Mouse (Mus musculus) left cerebral cortex, adult 6 months (tissue): ENCODE results near the gene Srsf2. TPM values are rescaled to one million over a fixed set of nuclear protein-coding genes. Genes with fewer than 3 reads are reported as not detected.

Experiments used
- long read RNA-seq, 2 experiments: library from polyadenylated mRNA; unstranded; transcript quantifications; one replicate each; pipeline ENCODE4 v2.0.0; 2019 to 2020
- polyA plus RNA-seq: library from polyadenylated mRNA; unstranded; fragments of <200 nt; fragmentation: Nextera tagmentation; gene quantifications from 2 replicates; pipeline ENCODE4 v1.2.3, GENCODE M21; 2021

Gene Srsf2
- 99.8 and 152 TPM in 2 replicates for polyA plus RNA-seq
- long read RNA-seq, experiment 1, transcript Srsf2-201 (3 exons, 1,899 nt): major isoform, 43 of 67 reads
- long read RNA-seq, experiment 1, partial matches to known transcripts: 15 of 67 reads
- long read RNA-seq, experiment 1, other reads (novel, unspliced or antisense): 6 of 67 reads
- long read RNA-seq, experiment 2, transcript Srsf2-203 (2 exons, 1,814 nt): major isoform, 14 of 63 reads
- long read RNA-seq, experiment 2, partial matches to known transcripts: 4 of 63 reads
- long read RNA-seq, experiment 2, other reads (novel, unspliced or antisense): 41 of 63 reads

DNA sequence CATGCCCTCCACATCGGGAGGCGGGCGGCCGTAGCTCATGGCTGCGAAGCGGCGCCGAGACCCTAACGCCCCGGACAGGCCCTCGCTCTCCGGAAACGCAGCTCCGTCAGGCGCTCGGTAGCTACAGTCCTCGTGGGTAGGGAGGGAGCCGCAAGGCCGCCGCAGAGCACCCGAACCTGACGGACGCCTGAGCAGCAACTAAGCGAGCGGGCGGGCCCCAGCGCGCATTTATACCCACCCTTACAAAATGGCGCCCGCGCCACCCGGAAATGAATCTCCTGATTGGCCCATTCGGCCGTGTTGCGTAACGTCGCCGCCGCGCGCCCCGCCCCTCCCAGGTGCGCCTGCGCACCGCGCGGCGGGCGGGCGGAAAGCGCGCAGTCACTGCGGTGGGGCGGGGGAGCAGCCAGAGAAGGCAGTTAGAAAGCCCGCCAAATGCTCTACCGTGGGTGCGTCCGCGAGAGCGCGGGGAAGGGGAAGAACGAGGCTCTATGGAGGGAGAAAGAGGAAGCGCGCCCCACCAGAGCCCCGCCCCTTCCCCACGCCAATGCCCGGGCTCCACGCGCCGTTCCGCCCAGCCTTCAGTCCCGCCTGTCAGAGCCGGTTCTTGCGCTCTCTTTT lies at the start of gene Srsf2:
Srsf2 (minus strand) TSS at position 204 of the 621 bp plus-strand sequence.

DNA sequence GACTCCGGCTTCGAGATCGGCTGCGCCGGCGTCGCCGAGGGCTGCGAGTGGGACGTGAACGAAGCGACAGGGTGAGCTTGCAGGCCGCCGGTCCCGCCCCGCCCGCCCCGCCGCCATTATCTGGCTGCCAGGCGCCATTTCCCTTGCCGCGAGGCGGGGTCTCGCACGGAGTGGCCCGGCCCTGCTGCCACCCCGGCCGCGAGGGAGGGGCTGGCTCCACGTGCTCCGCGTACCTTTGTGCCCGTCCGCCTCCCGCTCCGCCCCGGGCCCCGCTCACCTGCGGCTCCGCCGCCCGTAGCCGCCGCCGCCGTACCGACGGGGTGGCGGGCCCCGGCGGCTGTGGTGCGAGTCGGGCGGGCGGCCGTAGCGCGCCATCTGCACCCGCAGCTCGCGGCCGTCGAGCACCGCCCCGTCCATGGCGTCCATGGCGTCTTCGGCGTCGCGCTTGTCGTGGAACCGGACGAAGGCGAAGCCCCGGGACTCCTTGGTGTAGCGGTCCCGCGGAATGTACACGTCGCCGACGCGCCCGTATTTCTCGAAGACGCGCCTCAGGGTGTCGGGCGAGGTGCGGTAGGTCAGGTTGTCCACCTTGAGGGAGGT lies 503 bp downstream of the Srsf2 start, which contains the start of gene Mfsd11:
Mfsd11 (plus strand) TSS at position 150 of the 600 bp plus-strand sequence.

DNA sequence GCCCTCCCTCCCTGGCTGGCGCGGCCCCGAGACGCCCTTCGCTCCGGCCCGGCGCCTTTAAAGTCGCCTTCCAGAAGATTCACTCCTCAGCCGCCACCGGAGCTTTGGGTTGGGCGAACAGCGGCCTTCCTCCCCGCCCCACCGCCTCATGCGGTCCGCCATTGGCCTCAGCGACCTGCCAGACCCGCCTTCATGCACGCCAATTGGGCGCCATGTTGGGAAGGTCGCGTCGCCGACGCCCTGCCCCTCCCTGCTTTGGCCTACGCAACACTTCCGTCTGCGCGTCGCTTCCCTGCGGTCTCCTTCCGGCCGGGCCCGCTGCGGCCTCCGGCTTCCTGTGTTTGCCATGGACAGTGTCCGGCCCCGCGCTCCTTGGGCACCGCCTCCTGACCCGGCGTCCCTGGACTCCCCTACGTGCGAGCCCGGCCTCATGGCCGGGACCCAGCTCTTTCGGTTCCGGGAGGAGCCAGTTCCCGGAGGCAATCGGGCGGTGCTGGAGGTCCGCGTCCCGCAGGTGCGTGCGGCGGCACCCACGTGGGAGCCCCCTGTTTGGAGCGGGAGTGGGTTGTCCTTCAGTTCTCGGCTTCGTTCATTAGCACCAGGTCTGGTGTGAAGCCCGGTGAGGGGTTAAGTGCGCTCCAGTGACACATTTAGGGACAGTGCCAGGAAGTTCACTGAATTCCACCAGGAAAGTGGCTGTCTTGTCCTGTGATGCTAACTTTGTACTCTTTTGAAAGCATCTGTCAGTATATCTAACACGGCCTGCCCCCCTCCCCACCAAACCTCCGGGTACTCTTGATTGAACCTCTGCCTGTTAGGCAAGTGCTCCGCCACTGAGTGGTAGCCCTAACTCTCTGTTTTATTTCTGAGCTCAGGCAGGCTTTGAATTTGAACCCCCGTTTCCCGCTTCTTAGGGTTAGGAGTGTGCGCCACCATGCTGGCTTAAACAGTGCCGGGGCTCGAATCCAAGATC lies 9.3 kb downstream of the Srsf2 start, which contains the start of the genes Mettl23 and Jmjd6:
Mettl23 (plus strand) TSS at position 18 of the 973 bp plus-strand sequence.
Jmjd6 (minus strand) TSS at position 189 of the 973 bp plus-strand sequence.

DNA sequence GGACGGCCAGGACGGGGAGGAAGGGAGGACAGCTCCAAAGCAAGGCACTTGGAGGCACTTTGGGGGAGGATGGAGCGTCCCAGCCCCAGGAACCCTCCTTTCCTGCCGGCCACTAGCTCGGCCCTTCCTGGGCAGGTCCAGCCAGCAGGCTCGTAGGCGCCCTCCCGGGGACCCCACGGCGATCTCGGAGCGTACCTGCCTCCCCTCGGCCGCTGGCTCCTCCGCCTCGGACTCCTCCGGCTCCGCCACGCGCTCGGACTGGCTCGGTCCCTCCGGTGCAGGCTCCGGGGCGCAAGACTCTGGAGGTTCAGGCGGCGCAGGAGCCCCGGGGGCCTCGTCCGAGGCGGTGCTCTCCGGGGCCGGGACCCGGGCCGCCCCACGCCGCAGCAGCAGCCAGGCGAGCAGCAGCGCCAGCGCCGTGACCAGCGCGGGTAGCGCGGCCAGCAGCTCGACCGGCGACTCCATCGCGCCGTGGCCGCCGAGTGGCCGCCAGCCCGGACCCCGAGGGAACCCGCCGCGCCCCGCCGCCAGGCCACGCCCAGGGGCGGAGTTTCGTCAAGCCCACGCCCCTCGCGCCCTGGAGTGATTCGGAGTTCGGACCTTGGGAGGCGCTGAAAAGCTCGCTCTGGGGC lies 25.2 kb downstream of the Srsf2 start, which contains the start of gene Mxra7:
Mxra7 (minus strand) TSS at position 513 of the 632 bp plus-strand sequence.

Other genes with a start within 250 kb of the Srsf2 start
- gene Rhbdf2, start 226.1 kb downstream of the Srsf2 start, polyA plus RNA-seq: 0.18 and 0.51 TPM in 2 replicates
- gene Prcd, start 199.6 kb downstream of the Srsf2 start, polyA plus RNA-seq: 13.9 and 15.9 TPM in 2 replicates
- gene Cygb, start 198.8 kb downstream of the Srsf2 start, polyA plus RNA-seq: 31.5 and 55.9 TPM in 2 replicates
- not detected in 2 replicates for gene St6galnac1, start 77.6 kb downstream of the Srsf2 start, polyA plus RNA-seq
- gene Mxra7, start 25.0 kb downstream of the Srsf2 start, polyA plus RNA-seq: 2.4 and 34.7 TPM in 2 replicates
- 61.7 and 75.9 TPM in 2 replicates for gene Mettl23, start 9.8 kb downstream of the Srsf2 start, polyA plus RNA-seq
- 21.5 and 24.0 TPM in 2 replicates for gene Jmjd6, start 9.6 kb downstream of the Srsf2 start, polyA plus RNA-seq
- 25.1 and 28.7 TPM in 2 replicates for gene Mfsd11, start 654 bp downstream of the Srsf2 start, polyA plus RNA-seq
- 14.3 and 16.4 TPM in 2 replicates for gene Mgat5b, start 65.8 kb upstream of the Srsf2 start, polyA plus RNA-seq